Mouse (Mus musculus) myocyte (in vitro differentiated cells): ENCODE results near the gene Ppm1b. TPM values are rescaled to one million over a fixed set of nuclear protein-coding genes. Genes with fewer than 3 reads are reported as not detected.

Experiments used
- H3K27me3 ChIP-seq: one replicate; pipeline ENCODE4 v1.6.1; 2011; ENCODE audit not compliant: control insufficient read depth, insufficient read depth, insufficient read length
- H3K36me3 ChIP-seq: one replicate; pipeline ENCODE4 v1.6.1; 2011; ENCODE audit not compliant: control insufficient read depth, insufficient read depth
- H3K4me2 ChIP-seq: one replicate; pipeline ENCODE4 v1.6.1; 2011; ENCODE audit warnings: low read depth, control low read depth
- H3K4me3 ChIP-seq: one replicate; pipeline ENCODE4 v1.5.1; 2011; ENCODE audit warnings: mild to moderate bottlenecking, control low read depth, moderate library complexity
- H3K79me2 ChIP-seq: one replicate; pipeline ENCODE4 v1.6.1; 2011; ENCODE audit not compliant: control insufficient read depth, insufficient read depth
- H3ac ChIP-seq: one replicate; pipeline ENCODE4 v1.6.1; 2011; ENCODE audit not compliant: control insufficient read depth, insufficient read length
- CEBPB ChIP-seq: IDR thresholded peaks from 2 replicates; pipeline ENCODE4 v1.6.1; 2011; ENCODE audit warnings: mild to moderate bottlenecking, moderate library complexity; ENCODE audit not compliant: poor library complexity, insufficient read depth, severe bottlenecking
- E2F4 ChIP-seq: IDR thresholded peaks from one replicate; pipeline ENCODE4 v1.6.1; 2011; ENCODE audit warnings: mild to moderate bottlenecking, control low read depth, moderate library complexity; ENCODE audit not compliant: insufficient read depth
- MAX ChIP-seq: IDR thresholded peaks from one replicate; pipeline ENCODE4 v1.6.1; 2011; ENCODE audit warnings: low read depth, mild to moderate bottlenecking, control low read depth
- MYOD1 ChIP-seq, 3 experiments: IDR thresholded peaks; one replicate each; pipeline ENCODE4 v1.6.1; 2011; ENCODE audit warnings: control low read depth in 2 of 3, low read depth in 2 of 3, mild to moderate bottlenecking in 2 of 3, moderate library complexity in 1 of 3; ENCODE audit not compliant: insufficient read length in 2 of 3, control insufficient read depth in 1 of 3
- MYOG ChIP-seq, 3 experiments: IDR thresholded peaks; one replicate each; pipeline ENCODE4 v1.6.1; 2011; ENCODE audit warnings: control low read depth in 2 of 3, low read depth in 2 of 3, mild to moderate bottlenecking in 2 of 3; ENCODE audit not compliant: insufficient read length in 2 of 3, control insufficient read depth in 1 of 3, insufficient read depth in 1 of 3
- POLR2A ChIP-seq: IDR thresholded peaks from one replicate; pipeline ENCODE4 v1.6.1; 2011; ENCODE audit warnings: low read depth, mild to moderate bottlenecking, control low read depth, moderate library complexity; ENCODE audit not compliant: insufficient read length
- POLR2AphosphoS2 ChIP-seq: IDR thresholded peaks from one replicate; pipeline ENCODE4 v1.6.1; 2011; ENCODE audit warnings: low read depth, control low read depth; ENCODE audit not compliant: insufficient read length
- REST ChIP-seq: IDR thresholded peaks from one replicate; pipeline ENCODE4 v1.6.1; 2011; ENCODE audit warnings: mild to moderate bottlenecking, control low read depth, moderate library complexity; ENCODE audit not compliant: insufficient read depth, insufficient read length
- SRF ChIP-seq: IDR thresholded peaks from one replicate; pipeline ENCODE4 v1.6.1; 2011; ENCODE audit warnings: low read depth; ENCODE audit not compliant: control insufficient read depth, insufficient read length
- TCF12 ChIP-seq: IDR thresholded peaks from one replicate; pipeline ENCODE4 v1.6.1; 2011; ENCODE audit warnings: mild to moderate bottlenecking, control low read depth; ENCODE audit not compliant: poor library complexity, insufficient read depth, severe bottlenecking
- TCF3 ChIP-seq: IDR thresholded peaks from one replicate; pipeline ENCODE4 v1.6.1; 2011; ENCODE audit warnings: low read depth, control low read depth; ENCODE audit not compliant: insufficient read length
- USF1 ChIP-seq: IDR thresholded peaks from one replicate; pipeline ENCODE4 v1.6.1; 2011; ENCODE audit warnings: low read depth, mild to moderate bottlenecking, control low read depth, moderate library complexity
- polyA plus RNA-seq: library from polyadenylated mRNA; unstranded; fragments of >200 nt; fragmentation: generic; extraction: Trizol; gene quantifications from one replicate; pipeline ENCODE4 v1.2.1, GENCODE M21; 2012; ENCODE audit warnings: missing spikeins

Ppm1b gene
- polyA plus RNA-seq, 1 experiment: 50.1 TPM

GRCm38 (mm10) chr17:85014632-85015031, 58.1 kb downstream of the Ppm1b start:
- no peak overlapping the region for H3K4me2 ChIP-seq
- no peak for TF ChIP-seq POLR2A
- no peak for TF ChIP-seq POLR2AphosphoS2
- TF ChIP-seq E2F4: no peak
- no peak for TF ChIP-seq USF1
- TF ChIP-seq SRF: no peak
- no peak for TF ChIP-seq REST
- no peak for TF ChIP-seq MYOD1 (IDR thresholded peaks at IDR 0.05; ENCODE audit: control insufficient read depth in 1 of 3, insufficient read length in 2 of 3, low read depth in 2 of 3)
- no peak for TF ChIP-seq TCF3
- no peaks in the 10 kb centered on the region for H3K27me3 ChIP-seq
- no peak overlapping the region for H3ac ChIP-seq
- H3K36me3 ChIP-seq: peaks cover 9% of the 10 kb centered on the region
- H3K79me2 ChIP-seq: no peaks in the 10 kb centered on the region
- no peak overlapping the region for H3K4me3 ChIP-seq

- Histone ChIP-seq H3K36me3 (no peaks in the 10 kb centered on the region), H3K27me3 (no peaks in the 10 kb centered on the region), H3K79me2 (no peaks in the 10 kb centered on the region), H3ac (no peak overlapping the region), H3K4me3 (no peak overlapping the region), H3K4me2 (no peak overlapping the region)
- no peak for TF ChIP-seq TCF12
- no peak for TF ChIP-seq CEBPB
- TF ChIP-seq USF1: no peak
Observed at GRCm38 (mm10) chr17:85018344-85018743, 61.8 kb downstream of the Ppm1b start.

- Histone ChIP-seq H3K79me2 (no peaks in the 10 kb centered on the region), H3K4me3 (no peak overlapping the region), H3ac (no peak overlapping the region), H3K36me3 (no peaks in the 10 kb centered on the region), H3K27me3 (no peaks in the 10 kb centered on the region), H3K4me2 (no peak overlapping the region)
- TF ChIP-seq MAX: no peak
- no peak for TF ChIP-seq CEBPB
- TF ChIP-seq MYOD1 (IDR thresholded peaks at IDR 0.05; ENCODE audit: control insufficient read depth in 1 of 3, insufficient read length in 2 of 3, low read depth in 2 of 3): no peak
- TF ChIP-seq TCF3: no peak
- TF ChIP-seq TCF12: no peak
Observed at GRCm38 (mm10) chr17:85018794-85019193, 62.3 kb downstream of the Ppm1b start.

GRCm38 (mm10) chr17:85020343-85020742, 63.8 kb downstream of the Ppm1b start:
- Histone ChIP-seq H3K27me3 (no peaks in the 10 kb centered on the region), H3K4me2 (no peak overlapping the region), H3ac (no peak overlapping the region), H3K79me2 (no peaks in the 10 kb centered on the region), H3K4me3 (no peak overlapping the region), H3K36me3 (no peaks in the 10 kb centered on the region)
- TF ChIP-seq TCF3 (no peak), E2F4 (no peak), POLR2AphosphoS2 (no peak), MAX (no peak), SRF (no peak), TCF12 (no peak), MYOG (IDR thresholded peaks at IDR 0.05; ENCODE audit: control insufficient read depth in 1 of 3, insufficient read depth in 1 of 3, insufficient read length in 2 of 3, low read depth in 2 of 3) (no peak), USF1 (no peak), POLR2A (no peak), MYOD1 (IDR thresholded peaks at IDR 0.05; ENCODE audit: control insufficient read depth in 1 of 3, insufficient read length in 2 of 3, low read depth in 2 of 3) (no peak)

GRCm38 (mm10) chr17:85023247-85024167, 67.0 kb downstream of the Ppm1b start:
- TF ChIP-seq CEBPB (no peak), USF1 (no peak), MAX (no peak), MYOD1 (IDR thresholded peaks at IDR 0.05; ENCODE audit: control insufficient read depth in 1 of 3, insufficient read length in 2 of 3, low read depth in 2 of 3) (no peak), E2F4 (no peak), POLR2A (no peak), TCF3 (no peak), TCF12 (no peak), MYOG (IDR thresholded peaks at IDR 0.05; ENCODE audit: control insufficient read depth in 1 of 3, insufficient read depth in 1 of 3, insufficient read length in 2 of 3, low read depth in 2 of 3) (no peak), REST (no peak), SRF (no peak), POLR2AphosphoS2 (no peak)
- H3K4me2 ChIP-seq: no peak overlapping the region

More at GRCm38 (mm10) chr17:85023247-85024167, 67.0 kb downstream of the Ppm1b start:
- Histone ChIP-seq H3K27me3 (no peaks in the 10 kb centered on the region), H3ac (no peak overlapping the region), H3K4me3 (no peak overlapping the region), H3K36me3 (no peaks in the 10 kb centered on the region), H3K79me2 (no peaks in the 10 kb centered on the region)
